Mouse (Mus musculus): ENCODE results near the gene Cd2bp2.

The Cd2bp2 gene

GRCm38 (mm10) chr7:127217901-127218642, 22.2 kb upstream of the Cd2bp2 start:
- peak in 1 of 2 experiments; percentile 57 for DNase-seq (ENCODE audit: low spot score in 2 of 2)

- no peak for DNase-seq (ENCODE audit: low spot score in 2 of 2)
These were observed 21.6 kb upstream of the Cd2bp2 start for GRCm38 (mm10) chr7:127217475-127217874.

- DNase-seq (ENCODE audit: low spot score in 2 of 2) = no peak
These were observed 20.5 kb upstream of the Cd2bp2 start for GRCm38 (mm10) chr7:127216307-127216706.

- DNase-seq (ENCODE audit: low spot score in 2 of 2) = peak; percentile 69 to 85
These were observed 19.4 kb upstream of the Cd2bp2 start for GRCm38 (mm10) chr7:127214981-127215871.

GRCm38 (mm10) chr7:127214521-127214920, 18.7 kb upstream of the Cd2bp2 start:
- DNase-seq (ENCODE audit: low spot score in 2 of 2) = no peak

- peak in 1 of 2 experiments; percentile 63 for DNase-seq (ENCODE audit: low spot score in 2 of 2)
These were observed 18.1 kb upstream of the Cd2bp2 start for GRCm38 (mm10) chr7:127213930-127214329.

- peak; percentile 59 to 76 for DNase-seq (ENCODE audit: low spot score in 2 of 2)
These were observed 17.6 kb upstream of the Cd2bp2 start for GRCm38 (mm10) chr7:127213485-127213884.

- DNase-seq (ENCODE audit: low spot score in 2 of 2) = peak in 1 of 2 experiments; percentile 63
These were observed 16.8 kb upstream of the Cd2bp2 start for GRCm38 (mm10) chr7:127212432-127213250.

- peak in 1 of 2 experiments; percentile 62 for DNase-seq (ENCODE audit: low spot score in 2 of 2)
These were observed 15.3 kb upstream of the Cd2bp2 start for GRCm38 (mm10) chr7:127211014-127211745.

GRCm38 (mm10) chr7:127210266-127210665, 14.4 kb upstream of the Cd2bp2 start:
- peak in 1 of 2 experiments; percentile 67 for DNase-seq (ENCODE audit: low spot score in 2 of 2)

GRCm38 (mm10) chr7:127209851-127210250, 14.0 kb upstream of the Cd2bp2 start:
- DNase-seq (ENCODE audit: low spot score in 2 of 2) = peak in 1 of 2 experiments; percentile 62

- DNase-seq (ENCODE audit: low spot score in 2 of 2) = peak; percentile 90 to 95
These were observed 12.9 kb upstream of the Cd2bp2 start, which contains the start of gene Mylpf for GRCm38 (mm10) chr7:127208553-127209438. Gene Mylpf (plus strand): TSS chr7:127208890.

- no peak for DNase-seq (ENCODE audit: low spot score in 2 of 2)
These were observed 12.4 kb upstream of the Cd2bp2 start, which contains the start of gene Tbc1d10b for GRCm38 (mm10) chr7:127208295-127208552. Gene Tbc1d10b (minus strand): TSS chr7:127208468.

- peak; percentile 62 to 84 for DNase-seq (ENCODE audit: low spot score in 2 of 2)
These were observed 11.8 kb upstream of the Cd2bp2 start for GRCm38 (mm10) chr7:127207374-127208294.

- DNase-seq (ENCODE audit: low spot score in 2 of 2) = no peak
These were observed 10.8 kb upstream of the Cd2bp2 start for GRCm38 (mm10) chr7:127206606-127207005.

- DNase-seq (ENCODE audit: low spot score in 2 of 2) = no peak
These were observed 634 bp upstream of the Cd2bp2 start for GRCm38 (mm10) chr7:127196484-127196883.

GRCm38 (mm10) chr7:127194633-127195029, 1.2 kb downstream of the Cd2bp2 start:
- DNase-seq (ENCODE audit: low spot score in 2 of 2) = peak in 1 of 2 experiments; percentile 61

GRCm38 (mm10) chr7:127194011-127194632, 1.7 kb downstream of the Cd2bp2 start:
- DNase-seq (ENCODE audit: low spot score in 2 of 2) = peak in 1 of 2 experiments; percentile 65
